Mouse (Mus musculus) myocyte (in vitro differentiated cells): ENCODE measurements at regions not wholly inside any gene's neighbourhood (a gene's known extent, or its start where the extent isn't known, plus 50 kb on each side); places are given as distances from the start of the nearest gene placed in this dataset.

Experiments used
- CEBPB ChIP-seq: IDR thresholded peaks from 2 replicates; pipeline ENCODE4 v1.6.1; 2011; ENCODE audit warnings: mild to moderate bottlenecking, moderate library complexity; ENCODE audit not compliant: poor library complexity, insufficient read depth, severe bottlenecking
- E2F4 ChIP-seq: IDR thresholded peaks from one replicate; pipeline ENCODE4 v1.6.1; 2011; ENCODE audit warnings: mild to moderate bottlenecking, control low read depth, moderate library complexity; ENCODE audit not compliant: insufficient read depth
- MAX ChIP-seq: IDR thresholded peaks from one replicate; pipeline ENCODE4 v1.6.1; 2011; ENCODE audit warnings: low read depth, mild to moderate bottlenecking, control low read depth
- MYOD1 ChIP-seq, 3 experiments: IDR thresholded peaks; one replicate each; pipeline ENCODE4 v1.6.1; 2011; ENCODE audit warnings: control low read depth in 2 of 3, low read depth in 2 of 3, mild to moderate bottlenecking in 2 of 3, moderate library complexity in 1 of 3; ENCODE audit not compliant: insufficient read length in 2 of 3, control insufficient read depth in 1 of 3
- MYOG ChIP-seq, 3 experiments: IDR thresholded peaks; one replicate each; pipeline ENCODE4 v1.6.1; 2011; ENCODE audit warnings: control low read depth in 2 of 3, low read depth in 2 of 3, mild to moderate bottlenecking in 2 of 3; ENCODE audit not compliant: insufficient read length in 2 of 3, control insufficient read depth in 1 of 3, insufficient read depth in 1 of 3
- POLR2A ChIP-seq: IDR thresholded peaks from one replicate; pipeline ENCODE4 v1.6.1; 2011; ENCODE audit warnings: low read depth, mild to moderate bottlenecking, control low read depth, moderate library complexity; ENCODE audit not compliant: insufficient read length
- POLR2AphosphoS2 ChIP-seq: IDR thresholded peaks from one replicate; pipeline ENCODE4 v1.6.1; 2011; ENCODE audit warnings: low read depth, control low read depth; ENCODE audit not compliant: insufficient read length
- REST ChIP-seq: IDR thresholded peaks from one replicate; pipeline ENCODE4 v1.6.1; 2011; ENCODE audit warnings: mild to moderate bottlenecking, control low read depth, moderate library complexity; ENCODE audit not compliant: insufficient read depth, insufficient read length
- SRF ChIP-seq: IDR thresholded peaks from one replicate; pipeline ENCODE4 v1.6.1; 2011; ENCODE audit warnings: low read depth; ENCODE audit not compliant: control insufficient read depth, insufficient read length
- TCF12 ChIP-seq: IDR thresholded peaks from one replicate; pipeline ENCODE4 v1.6.1; 2011; ENCODE audit warnings: mild to moderate bottlenecking, control low read depth; ENCODE audit not compliant: poor library complexity, insufficient read depth, severe bottlenecking
- TCF3 ChIP-seq: IDR thresholded peaks from one replicate; pipeline ENCODE4 v1.6.1; 2011; ENCODE audit warnings: low read depth, control low read depth; ENCODE audit not compliant: insufficient read length
- USF1 ChIP-seq: IDR thresholded peaks from one replicate; pipeline ENCODE4 v1.6.1; 2011; ENCODE audit warnings: low read depth, mild to moderate bottlenecking, control low read depth, moderate library complexity

DNA sequence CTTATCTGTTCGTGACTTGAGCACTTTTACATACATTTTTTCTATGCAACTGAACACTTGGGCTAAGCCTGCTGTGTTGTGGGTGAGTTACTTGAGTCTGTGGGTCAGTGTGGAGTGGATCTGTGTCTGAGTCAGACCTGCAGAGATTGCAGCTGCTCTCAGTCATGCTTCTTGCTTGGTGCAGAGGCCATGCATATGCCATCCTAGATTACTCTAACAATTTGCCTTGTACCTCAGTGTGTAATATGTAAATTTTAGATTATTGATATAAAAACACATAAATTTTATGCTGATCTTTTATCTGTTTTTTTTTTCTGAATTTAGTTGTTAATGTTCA lies 326.2 kb downstream of the 1700129C05Rik start:
- TF ChIP-seq POLR2A (no peak), POLR2AphosphoS2 (no peak), MAX (no peak), USF1 (no peak), CEBPB (no peak), TCF3 (no peak), MYOG (IDR thresholded peaks at IDR 0.05; ENCODE audit: control insufficient read depth in 1 of 3, insufficient read depth in 1 of 3, insufficient read length in 2 of 3, low read depth in 2 of 3) (peak in 2 of 3 experiments; percentile 22), E2F4 (no peak), TCF12 (no peak), REST (no peak), MYOD1 (IDR thresholded peaks at IDR 0.05; ENCODE audit: control insufficient read depth in 1 of 3, insufficient read length in 2 of 3, low read depth in 2 of 3) (peak in 2 of 3 experiments; percentile 54 to 74), SRF (no peak)
